Mouse (Mus musculus) retina, adult 2 months (tissue): ENCODE results near the gene Gm11042.
A peak's percentile ranks its signal among the peaks of the same experiment; 100 is the strongest.

ENCODE experiments used
- DNase-seq: peaks from one replicate; pipeline ENCODE4 v3.0.0-alpha.2; 2012; ENCODE audit warnings: low read depth, low spot score

Gene Gm11042

DNA sequence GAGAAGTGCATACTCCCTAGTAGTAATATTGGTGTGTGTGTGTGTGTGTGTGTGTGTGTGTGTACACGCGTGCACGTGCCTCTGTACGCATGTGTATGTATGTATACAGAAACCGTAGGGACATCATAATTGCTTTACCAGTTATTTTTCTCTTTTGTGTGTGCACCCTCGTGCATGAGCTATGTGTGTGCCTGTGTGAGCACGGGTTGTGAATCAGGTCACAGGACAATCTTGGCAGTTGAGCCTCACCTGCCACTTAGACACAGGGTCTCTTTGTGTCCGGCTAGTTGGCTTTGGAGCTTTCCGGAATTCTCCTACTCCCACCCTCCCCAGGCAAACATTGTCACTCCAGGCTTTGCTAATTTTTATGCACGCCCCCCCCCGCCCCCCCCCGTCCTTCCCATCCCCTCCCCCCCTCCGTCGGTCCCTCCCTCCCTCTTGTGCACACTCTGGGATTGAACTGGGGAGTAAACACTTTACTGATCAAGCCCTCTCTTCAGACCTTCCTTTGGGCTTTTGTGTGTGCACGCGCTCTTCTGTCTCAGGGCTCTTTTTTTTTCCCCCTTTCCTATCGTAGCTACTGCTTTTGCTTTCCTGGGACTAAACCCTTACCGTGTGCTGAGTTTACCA lies at the start of gene Gm11042:
TSS of gene Gm11042 (minus strand) at position 51 of the 630 bp plus-strand sequence.
- DNase-seq = no peak

DNA sequence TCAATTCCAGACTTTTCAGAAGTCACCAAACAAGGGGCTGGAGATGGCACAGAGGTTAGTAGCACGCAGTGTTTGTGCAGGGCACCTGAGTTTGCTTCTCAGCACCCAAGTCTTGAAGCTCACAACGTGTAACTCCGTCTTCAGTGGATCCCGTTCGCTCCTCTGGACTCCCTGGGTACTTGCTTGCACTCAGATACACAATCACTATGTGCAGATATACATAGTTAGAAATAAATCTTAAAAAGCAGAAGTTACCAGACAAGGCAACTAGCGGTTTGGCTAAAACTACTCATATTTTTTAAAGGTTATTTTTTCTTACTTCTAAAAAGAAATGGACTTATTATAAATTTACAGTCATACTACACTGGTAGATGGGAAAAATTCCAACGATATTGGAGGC lies 48.3 kb upstream of the Gm11042 start:
- DNase-seq = no peak

DNA sequence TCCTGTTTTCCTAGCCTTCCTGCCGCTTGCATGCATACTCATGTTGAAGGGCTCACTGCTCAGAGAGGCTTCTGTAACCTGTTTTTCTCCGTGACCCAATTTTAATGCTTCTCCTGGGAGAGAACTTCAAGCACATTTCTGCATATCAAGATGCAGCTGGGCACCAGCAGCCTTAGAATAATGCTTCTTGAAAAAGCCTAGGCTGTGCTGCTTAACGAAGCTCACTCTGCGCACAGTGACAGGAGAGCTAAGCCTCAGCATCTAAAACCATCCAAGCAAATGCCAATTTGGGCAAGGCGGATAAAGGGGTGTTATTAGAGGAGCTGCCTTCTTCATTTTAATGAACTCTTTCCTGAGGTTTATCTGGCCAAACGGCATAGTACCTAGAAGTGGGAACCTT lies 46.9 kb upstream of the Gm11042 start:
- DNase-seq = no peak

DNA sequence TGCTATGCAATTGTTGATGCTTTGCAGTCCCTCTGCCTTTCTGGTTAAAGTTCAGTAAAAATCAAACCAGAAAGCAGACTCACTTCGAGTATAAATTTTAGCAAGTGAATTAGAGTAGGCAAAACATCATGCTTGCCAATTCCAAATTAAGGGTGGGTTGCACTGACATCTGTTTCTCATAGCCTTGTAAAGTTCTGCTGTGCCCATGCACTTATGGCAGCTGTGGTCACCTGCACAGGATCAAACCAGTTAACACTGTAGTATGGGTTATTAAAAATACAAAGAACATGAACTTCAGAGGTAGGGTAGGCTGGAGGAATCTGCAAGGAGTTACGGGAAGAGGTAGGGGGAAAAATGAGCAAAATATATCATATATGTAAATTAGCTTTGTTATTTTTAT lies 46.3 kb upstream of the Gm11042 start:
- no peak for DNase-seq

DNA sequence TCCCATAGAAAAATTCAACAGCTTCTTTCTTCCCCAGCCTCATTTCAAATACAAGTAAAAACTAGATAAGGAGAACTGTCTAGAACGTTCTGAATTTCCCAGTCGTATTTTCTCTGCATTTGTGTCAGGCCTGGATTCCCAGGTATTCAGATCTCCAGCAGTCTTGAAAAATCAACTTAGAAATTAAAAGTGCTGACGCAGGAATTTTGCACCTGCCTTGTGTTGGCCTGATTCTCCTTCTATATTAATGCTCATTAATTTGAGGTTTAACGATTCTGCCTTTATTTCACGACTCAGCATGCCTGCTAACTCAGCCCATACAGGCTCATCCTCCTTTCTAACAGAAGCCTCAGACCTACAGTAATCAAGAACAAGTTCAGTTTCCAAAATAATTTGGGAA lies 43.6 kb upstream of the Gm11042 start:
- no peak for DNase-seq

DNA sequence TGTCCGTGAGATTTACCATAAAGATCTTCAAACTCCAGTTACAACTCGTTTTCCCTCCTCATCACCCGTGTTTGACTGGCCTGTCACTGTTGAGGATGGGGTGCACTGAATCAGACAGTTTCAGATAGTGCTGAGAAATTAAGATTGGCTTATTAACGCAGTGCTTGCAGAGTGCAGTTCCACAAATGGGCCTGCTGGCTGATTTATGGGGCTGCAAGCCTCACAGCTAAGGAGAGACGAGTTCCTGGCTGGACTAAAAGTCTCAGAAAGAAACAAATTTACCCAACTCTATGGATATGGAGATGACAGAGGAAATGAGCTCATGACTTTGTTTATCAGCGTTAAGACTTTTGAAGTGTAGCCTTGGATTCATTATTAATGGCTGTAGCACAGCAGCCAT lies 41.6 kb upstream of the Gm11042 start:
- no peak for DNase-seq

DNA sequence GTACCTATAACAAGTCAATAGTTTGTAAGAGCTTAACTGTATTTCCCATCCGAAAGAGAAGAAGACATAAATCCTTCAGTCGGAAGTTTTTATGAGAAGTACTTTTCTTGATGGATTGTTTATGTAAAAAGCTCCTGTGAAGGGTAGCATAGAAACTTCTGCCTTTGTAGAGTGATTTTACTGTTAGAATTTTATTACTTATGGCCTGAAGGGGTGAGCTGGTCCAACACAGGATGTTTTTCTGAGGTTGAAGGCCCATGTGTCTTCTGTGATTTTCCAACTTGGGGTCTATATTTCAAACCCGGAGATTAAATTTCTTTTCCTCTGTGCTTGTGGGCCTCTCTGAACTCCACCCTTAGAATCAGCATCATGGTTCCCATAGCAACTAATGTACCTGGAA lies 26.5 kb upstream of the Gm11042 start:
- no peak for DNase-seq

DNA sequence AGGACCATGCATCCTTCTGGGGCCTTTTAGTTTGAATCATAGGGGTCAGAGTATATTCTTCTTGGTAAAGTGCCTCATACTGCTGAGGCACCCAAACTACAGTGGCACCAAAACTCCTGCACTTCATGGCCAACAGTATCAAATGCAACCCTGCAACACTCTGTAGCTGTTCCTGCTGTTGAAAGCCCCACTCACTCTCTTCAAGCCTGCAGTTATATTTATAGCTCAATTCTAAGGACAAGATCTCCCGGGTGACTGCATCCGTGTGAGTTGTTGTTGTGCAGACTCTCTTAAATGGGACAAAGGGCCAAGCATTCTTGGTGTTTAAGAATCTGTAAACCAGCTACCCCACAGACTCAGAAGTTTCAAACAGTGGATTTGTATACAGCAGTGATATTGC lies 23.9 kb upstream of the Gm11042 start:
- no peak for DNase-seq

DNA sequence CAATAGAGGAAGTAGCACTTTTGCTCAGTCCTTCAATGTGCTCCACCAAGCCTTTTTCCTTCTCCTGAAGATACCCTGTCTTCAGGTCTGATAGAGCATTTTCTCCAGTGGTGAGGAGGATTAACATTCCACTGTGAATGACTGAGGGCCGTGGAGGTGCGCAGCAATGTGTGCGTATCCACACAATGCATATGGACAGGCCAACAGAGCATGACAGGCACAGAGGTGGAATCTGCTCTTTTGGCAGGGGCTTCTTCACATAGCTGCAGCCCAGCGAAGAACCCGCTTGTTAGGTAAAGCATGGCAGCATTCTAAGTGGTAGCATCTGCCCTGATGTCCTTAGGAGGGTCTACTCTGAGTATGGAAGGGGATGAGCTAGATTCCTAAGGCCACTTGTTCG lies 17.5 kb upstream of the Gm11042 start:
- DNase-seq = no peak

DNA sequence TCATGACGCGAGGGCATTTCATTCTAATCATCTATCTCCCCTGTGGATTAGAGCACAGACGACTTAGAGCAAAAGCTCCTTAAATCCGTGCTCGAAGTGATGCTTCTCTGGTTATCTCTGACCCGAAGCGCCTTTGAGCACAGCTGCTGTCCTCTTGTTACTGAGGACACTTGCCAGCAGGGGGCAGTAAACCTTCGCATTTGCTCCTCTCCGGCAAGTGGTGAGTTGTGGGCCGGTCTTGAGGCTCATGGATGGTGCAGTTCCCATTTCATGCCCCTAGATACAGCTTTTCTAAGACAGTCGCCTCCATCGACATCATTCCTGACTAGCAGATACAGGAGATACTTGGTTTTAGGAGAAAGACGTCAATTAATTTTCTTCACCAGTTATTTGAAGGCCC lies 16.8 kb upstream of the Gm11042 start:
- DNase-seq = peak; percentile 48

DNA sequence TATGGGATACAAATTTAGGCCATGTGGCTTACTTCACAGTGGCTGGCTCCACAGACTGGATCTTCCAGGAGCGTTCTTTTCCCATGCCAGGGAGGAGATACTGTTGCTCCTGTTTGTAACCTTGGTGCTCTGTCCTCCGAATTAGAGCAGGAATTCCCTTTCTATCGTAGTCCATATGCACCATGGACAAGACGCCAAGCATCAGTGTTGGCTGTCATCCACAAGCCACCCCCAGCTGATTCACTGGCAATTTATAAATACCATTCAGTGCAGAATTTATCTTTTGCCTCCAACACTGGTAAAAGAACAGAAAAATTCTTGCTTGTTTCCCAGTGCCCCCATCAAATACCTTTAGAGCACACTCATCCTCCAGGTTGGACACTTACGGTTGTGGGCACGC lies 13.6 kb upstream of the Gm11042 start:
- DNase-seq = no peak

DNA sequence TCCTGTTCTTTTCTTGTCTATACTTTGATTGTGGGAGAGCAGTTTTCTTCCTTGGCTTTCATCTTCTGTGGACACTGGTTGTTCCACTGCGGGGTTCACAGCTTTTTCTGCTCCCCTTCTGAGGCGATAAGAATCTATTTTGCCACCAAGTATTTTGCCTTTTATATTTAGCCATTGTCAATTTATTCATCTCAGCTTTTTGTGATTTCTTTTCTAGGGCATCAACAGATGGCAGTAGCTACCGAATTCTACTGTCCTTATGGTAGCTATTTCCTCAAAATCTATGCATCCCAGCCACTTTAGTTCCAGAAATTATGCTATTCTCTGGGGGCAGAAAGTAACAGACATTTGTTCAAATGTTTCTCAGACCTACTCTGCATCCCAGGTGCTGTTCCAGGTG lies 10.4 kb upstream of the Gm11042 start:
- no peak for DNase-seq

DNA sequence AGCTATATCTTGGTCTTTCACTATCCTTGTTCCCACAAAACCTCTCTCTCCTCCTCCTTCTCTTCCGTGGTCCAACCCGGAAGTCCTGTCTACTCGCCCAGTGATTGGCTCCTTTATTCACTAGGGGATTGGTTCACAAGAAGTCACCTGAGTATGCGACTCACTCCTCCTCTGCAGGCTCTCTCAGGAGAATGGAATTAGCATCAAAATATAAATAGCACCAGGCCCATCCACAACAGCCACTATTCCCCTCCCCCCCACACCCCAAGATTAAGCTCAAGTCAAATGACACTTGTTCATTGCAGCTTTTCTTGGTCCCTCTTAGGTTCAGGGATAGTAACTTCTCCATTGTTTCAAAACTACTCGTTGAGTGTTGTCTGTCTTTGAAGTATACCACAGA lies 5.8 kb upstream of the Gm11042 start:
- DNase-seq = no peak

DNA sequence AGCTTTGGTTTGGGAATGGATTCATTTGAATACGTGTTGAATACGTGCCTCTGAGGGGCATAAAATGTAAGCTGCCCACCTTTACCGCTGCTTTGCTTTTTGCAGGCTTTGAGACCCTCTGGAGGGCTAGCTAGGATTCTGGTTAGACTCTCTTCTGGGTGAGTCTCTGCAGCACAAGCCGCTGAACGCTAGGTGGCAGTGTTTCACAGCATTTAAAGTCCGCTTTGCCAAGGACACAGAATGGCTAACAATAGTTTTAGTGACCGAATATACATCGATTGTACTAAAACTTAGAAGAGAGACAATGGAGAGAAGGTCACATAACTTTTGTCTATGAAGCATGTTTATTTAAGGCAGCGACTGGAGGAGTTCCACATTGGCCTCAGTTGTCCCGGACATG lies 4.1 kb upstream of the Gm11042 start:
- peak; percentile 40 for DNase-seq

DNA sequence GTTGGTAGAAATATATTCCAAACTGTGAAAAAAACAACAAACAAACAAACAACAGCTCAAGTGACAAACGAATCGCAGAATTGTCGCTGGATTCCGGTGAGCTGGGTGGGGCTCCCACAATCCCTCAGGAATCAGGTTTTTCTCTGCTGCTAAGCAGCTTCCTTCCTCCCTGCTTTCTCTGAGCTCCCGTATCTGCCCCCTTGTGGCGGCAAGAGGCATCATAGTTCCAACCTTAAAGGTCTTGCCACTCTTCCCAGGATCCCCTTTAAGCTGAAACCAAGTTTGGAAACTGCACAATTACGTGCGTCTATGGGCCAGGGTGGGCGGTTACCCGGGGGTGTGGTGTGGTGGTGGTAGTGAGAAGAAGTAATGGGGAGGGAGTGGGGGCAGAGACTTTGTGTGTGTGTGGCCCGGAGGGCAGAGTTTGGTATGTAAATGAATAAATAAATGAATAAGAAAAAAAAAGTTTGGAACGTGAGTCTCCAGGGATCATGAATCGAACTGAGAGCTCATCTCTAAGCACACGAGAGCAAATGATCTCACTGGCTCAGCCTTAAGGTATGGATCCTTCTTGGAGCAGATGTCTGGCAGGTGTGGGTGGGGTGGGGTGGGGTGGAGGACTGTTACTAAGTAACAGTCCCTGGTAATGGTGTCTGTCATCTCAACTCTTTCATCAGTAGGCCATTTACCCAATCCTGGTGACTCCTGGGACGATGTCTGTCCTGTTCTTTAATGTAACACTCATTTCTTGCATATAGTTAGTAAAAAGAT lies 980 bp upstream of the Gm11042 start:
- peak; percentile 56 for DNase-seq

DNA sequence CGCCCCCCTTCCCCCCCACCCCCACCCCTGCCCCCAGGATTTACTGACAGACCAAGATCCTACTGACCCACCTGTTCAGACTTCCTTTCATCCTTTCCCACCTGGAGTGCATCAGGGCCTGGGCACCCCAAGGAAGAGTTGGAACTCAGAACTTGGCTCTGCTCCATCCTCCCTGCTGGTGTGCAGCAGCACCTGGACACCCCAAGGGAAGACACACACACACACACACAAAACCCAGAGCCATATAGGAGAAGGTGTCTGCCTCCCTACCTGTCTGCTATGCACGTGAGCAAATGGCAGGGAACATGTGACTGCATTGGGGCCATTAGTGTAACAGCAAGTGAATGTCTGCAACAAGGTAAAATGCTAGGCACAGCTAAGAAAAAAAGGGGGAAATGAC lies 973 bp downstream of the Gm11042 start:
- DNase-seq = no peak

DNA sequence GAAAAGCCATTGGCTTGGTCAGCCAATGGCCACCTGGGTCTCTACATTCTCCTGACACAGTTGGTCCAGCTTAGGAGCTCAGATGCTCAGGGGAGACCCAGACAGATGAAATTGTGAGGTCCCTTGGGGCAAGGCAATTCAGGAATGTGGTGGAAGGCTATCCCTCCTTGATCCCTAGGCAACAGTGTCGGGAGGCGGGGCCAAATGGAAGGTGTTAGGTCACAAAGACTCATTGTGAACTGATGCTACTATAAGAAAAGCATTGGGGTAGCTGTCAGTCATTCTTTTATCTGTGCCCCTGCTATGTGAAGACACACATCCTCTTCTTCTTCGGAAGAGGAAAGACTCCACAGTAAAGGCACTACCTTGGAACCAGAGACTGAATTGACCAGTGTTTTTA lies 3.6 kb downstream of the Gm11042 start:
- no peak for DNase-seq

DNA sequence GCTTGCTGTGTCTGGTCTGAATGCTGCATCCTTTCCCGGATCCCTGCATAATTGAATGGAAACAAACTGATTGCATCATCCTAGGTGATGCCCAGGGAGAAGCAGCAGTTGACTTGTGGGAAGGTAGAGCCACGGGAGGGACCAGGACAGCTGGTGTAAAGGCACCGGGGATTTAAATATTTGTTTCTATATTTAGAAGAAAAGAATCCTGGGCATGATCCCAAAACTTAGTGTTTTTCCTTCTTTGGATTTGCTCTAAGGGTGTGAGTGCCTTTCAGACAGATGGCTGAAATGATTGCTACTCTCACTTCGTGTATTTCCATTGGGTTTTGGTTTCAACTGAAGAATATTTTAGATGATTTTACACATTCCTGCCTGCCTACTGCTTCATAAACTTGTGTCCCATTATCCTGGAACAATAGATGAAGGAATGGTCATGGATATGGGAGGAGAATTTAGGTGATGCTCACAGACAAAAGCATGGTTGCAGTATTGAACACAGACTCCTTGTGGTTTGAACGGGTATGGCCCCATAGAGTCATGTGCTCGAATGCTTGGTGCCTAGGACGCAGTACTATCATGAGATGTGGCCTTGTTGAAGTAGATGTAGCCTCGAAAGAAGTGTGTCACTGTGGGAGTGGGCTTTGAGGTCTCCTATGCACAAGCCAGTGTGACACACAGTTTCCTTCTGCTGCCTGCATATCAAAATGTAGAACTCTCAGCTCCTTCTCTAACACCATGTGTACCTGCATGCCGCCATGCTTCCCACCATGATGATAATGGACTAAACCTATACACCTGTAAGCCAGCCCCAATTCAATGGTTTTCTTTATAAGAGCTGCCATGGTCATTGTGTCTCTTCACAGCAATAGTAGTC lies 12.5 kb downstream of the Gm11042 start:
- no peak for DNase-seq

DNA sequence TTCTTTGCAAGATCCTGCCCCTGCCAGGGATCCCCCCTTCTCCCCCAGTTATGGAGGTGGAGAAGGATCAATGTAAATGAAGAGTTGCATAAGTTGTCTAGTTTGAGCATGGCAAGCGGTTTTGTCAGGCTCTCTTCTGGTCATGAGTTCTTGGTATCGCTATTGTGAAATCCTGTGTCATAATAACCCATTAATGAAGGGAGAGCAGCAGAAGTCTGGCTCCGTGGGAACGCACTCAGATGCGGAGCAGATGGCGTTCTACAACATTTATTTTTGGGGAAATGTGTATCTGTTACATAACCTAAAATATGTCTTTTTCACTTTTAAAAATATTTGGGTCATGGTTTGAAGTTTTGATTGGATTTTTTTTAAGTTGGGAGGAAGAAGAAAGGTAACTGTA lies 14.6 kb downstream of the Gm11042 start:
- DNase-seq = no peak

DNA sequence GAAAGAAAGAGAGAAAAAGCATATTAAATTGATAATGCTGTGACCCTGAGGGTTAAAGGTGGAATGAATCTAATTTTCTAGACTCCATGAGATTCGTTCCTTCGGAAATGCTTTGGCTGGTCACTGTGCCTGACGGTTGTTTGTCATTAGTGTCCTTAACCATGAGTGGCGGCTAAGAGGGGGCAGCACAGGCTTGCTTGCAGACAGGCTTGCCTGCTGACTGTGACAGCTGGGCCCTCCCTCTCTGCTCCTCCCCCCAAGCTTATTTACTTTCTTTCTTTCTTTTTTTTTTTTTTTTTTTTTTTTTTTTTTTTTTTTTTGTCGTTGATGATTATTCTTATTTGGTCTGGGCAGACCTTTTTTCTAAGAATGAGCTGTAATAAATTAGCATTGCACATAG lies 19.8 kb downstream of the Gm11042 start:
- no peak for DNase-seq

DNA sequence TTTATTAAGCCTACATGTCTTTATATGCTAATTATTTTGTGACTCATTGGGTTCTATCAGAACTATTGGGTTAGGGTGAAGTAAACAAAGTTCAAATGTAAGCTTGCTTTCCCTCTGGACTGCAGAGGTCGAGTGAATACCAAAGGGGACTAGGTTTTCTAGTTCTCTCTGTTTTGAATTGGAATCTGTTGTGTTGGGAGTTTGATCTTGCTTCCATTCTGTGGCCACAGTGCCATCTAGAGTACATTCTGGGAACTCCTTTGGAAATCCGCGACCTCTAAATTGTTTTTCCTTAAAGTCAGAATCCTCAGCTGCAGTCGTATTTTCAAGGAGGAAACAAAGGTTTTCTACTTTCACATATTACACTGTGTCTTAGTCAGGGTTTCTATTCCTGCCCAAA lies 22.6 kb downstream of the Gm11042 start:
- peak; percentile 29 for DNase-seq

DNA sequence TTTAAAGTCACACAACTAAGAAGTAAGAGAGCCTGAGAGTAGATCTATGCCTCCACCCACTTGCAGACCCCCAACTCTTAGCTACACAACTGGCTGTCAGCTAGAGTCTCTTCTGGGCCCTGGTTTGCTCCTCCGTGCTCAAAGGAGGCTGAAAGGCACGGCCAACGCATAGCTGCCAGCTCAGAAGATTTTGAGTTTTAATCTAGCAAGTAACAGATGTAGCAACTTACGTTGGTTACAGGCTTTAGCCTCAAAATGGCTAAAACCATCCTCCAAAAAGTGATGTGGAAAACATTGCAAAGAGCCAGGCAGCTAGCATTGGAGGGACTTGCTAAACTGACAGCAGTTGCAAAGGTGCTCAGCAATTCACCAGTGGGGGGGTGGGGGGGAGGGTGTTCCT lies 25.2 kb downstream of the Gm11042 start:
- no peak for DNase-seq

DNA sequence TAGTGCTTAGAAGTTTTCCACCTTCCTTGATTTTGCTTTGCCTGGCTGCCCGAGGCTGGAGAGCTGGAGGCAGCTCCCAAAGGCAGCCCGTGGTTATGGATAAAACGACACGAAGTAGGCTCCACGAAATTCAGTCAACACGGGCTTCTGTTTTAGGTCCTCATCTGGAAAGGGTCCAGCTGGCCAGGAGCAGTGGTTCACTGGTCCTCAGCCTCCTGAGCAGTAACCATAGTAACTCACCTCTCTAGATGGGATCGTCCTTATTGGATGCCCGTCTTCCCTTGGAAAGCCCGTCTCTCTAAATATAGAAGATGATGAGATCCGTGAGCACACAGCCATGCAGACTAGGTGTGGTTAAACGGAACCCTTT lies 31.5 kb downstream of the Gm11042 start:
- no peak for DNase-seq
